Mouse (Mus musculus) spleen, postnatal 10 days (tissue): ENCODE measurements around the gene Myo15b.

Source experiments
- DNase-seq, 2 experiments: peaks; one replicate each; pipeline ENCODE4 v3.0.0; 2021 to 2022; ENCODE audit warnings: low spot score in 2 of 2

Myo15b gene

GRCm38 (mm10) chr11:115869393-115869792, 11.2 kb downstream of the Myo15b start:
- no peak for DNase-seq

GRCm38 (mm10) chr11:115872437-115872836, 14.2 kb downstream of the Myo15b start:
- no peak for DNase-seq

- no peak for DNase-seq
Measured at GRCm38 (mm10) chr11:115875935-115876334, 17.7 kb downstream of the Myo15b start.

- no peak for DNase-seq
Measured at GRCm38 (mm10) chr11:115876438-115876837, 18.2 kb downstream of the Myo15b start.

GRCm38 (mm10) chr11:115877174-115877755, 19.1 kb downstream of the Myo15b start:
- no peak for DNase-seq

- no peak for DNase-seq
Measured at GRCm38 (mm10) chr11:115878071-115878470, 19.9 kb downstream of the Myo15b start.

- peak; percentile 62 to 76 for DNase-seq
Measured at GRCm38 (mm10) chr11:115881002-115881401, 22.8 kb downstream of the Myo15b start.

- DNase-seq: no peak
Measured at GRCm38 (mm10) chr11:115883251-115883650, 25.0 kb downstream of the Myo15b start.

GRCm38 (mm10) chr11:115884361-115884760, 26.2 kb downstream of the Myo15b start:
- no peak for DNase-seq

- no peak for DNase-seq
Measured at GRCm38 (mm10) chr11:115885281-115885680, 27.1 kb downstream of the Myo15b start.

- no peak for DNase-seq
Measured at GRCm38 (mm10) chr11:115886446-115886845, 28.2 kb downstream of the Myo15b start.

- DNase-seq: no peak
Measured at GRCm38 (mm10) chr11:115888020-115888419, 29.8 kb downstream of the Myo15b start.

GRCm38 (mm10) chr11:115889159-115889558, 31.0 kb downstream of the Myo15b start:
- no peak for DNase-seq

- no peak for DNase-seq
Measured at GRCm38 (mm10) chr11:115892213-115892612, 34.0 kb downstream of the Myo15b start.

- DNase-seq: no peak
Measured at GRCm38 (mm10) chr11:115893071-115893470, 34.9 kb downstream of the Myo15b start.

- DNase-seq: peak in 1 of 2 experiments; percentile 44
Measured at GRCm38 (mm10) chr11:115894755-115895520, 36.7 kb downstream of the Myo15b start.

- peak in 1 of 2 experiments; percentile 44 for DNase-seq
Measured at GRCm38 (mm10) chr11:115898446-115898845, 40.2 kb downstream of the Myo15b start.

GRCm38 (mm10) chr11:115898886-115899285, 40.7 kb downstream of the Myo15b start:
- DNase-seq: peak; percentile 83 to 91

GRCm38 (mm10) chr11:115899486-115900266, 41.5 kb downstream of the Myo15b start, which contains the start of gene Smim5:
TSS of gene Smim5 (plus strand) at chr11:115899966.
- DNase-seq: peak; percentile 69 to 78

GRCm38 (mm10) chr11:115900561-115901337, 42.5 kb downstream of the Myo15b start:
- peak in 1 of 2 experiments; percentile 69 for DNase-seq

- peak; percentile 61 to 72 for DNase-seq
Measured at GRCm38 (mm10) chr11:115901338-115902161, 43.3 kb downstream of the Myo15b start.
